Mouse (Mus musculus): ENCODE results near the gene Npb.

GRCm38 (mm10) chr11:120631726-120632448, 23.6 kb downstream of the Npb start:
- TF ChIP-seq EP300 (IDR thresholded peaks at IDR 0.05; ENCODE audit: low read depth): no peak
- TF ChIP-seq CTCF (IDR thresholded peaks at IDR 0.05; ENCODE audit: low read depth): no peak
